Mouse (Mus musculus): ENCODE measurements around the gene Irx3. TPM values are rescaled to one million over a fixed set of nuclear protein-coding genes. Genes with fewer than 3 reads are reported as not detected.

Gene Irx3
- total RNA-seq, 2 experiments from 2014 or later, result 0.14 to 0.21 TPM

GRCm38 (mm10) chr8:91755062-91755461, 46.8 kb downstream of the Irx3 start:
- Histone ChIP-seq H3K4me3 (no peak overlapping the region), H3K27ac (no peak overlapping the region)
- DNase-seq (ENCODE audit: extremely low spot score in 1 of 2, low spot score in 2 of 2), result no peak
- TF ChIP-seq CTCF (IDR thresholded peaks at IDR 0.05), result no peak
- intact Hi-C loops (cut with DNase I), result no loop called here

DNA sequence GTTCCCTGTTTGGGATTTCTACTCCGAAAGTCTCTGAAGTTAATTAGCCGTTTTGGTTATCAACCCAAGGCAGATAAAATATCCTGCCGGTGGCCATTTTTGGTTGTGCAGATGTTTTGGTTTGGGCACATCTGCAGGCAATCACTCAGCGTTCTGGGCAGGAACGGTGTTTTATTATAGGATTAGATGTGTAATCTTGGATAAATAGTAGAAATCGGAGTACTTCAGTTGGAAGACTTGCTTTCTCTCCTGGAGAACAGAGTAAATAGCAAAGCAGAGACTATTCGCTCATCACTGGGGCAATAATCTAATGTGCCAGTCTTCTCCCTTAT, 51.1 kb downstream of the Irx3 start:
- intact Hi-C loops (cut with DNase I), result no loop called here
- Histone ChIP-seq H3K4me3 (no peak overlapping the region), H3K27ac (no peak overlapping the region)
- no peak for TF ChIP-seq CTCF (IDR thresholded peaks at IDR 0.05)
- no peak for DNase-seq (ENCODE audit: extremely low spot score in 1 of 2, low spot score in 2 of 2)

- TF ChIP-seq CTCF (IDR thresholded peaks at IDR 0.05), result no peak
- Histone ChIP-seq H3K4me3 (no peak overlapping the region), H3K27ac (no peak overlapping the region)
- DNase-seq (ENCODE audit: extremely low spot score in 1 of 2, low spot score in 2 of 2), result no peak
- intact Hi-C loops (cut with DNase I), result no loop called here
Measured at GRCm38 (mm10) chr8:91750096-91750793, 51.6 kb downstream of the Irx3 start.

DNA sequence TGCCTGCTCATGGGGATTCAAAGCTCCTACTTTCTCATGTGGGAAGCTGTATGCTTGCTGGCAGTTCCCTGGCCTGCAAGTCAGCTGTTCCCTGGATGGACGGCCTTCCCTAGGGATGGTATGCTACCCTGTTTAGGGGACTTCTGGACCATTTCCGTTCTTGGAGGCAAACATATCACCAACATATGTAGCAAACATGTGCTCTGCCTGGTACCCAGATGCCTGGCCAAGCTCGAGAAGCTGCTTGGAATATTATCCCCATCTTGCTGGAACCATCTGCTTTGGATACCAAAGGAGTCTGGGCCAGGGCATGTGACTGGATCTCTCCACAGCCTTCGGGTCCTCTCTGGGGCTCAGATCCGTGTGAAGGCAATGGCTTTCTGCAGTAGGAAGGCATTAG, 52.5 kb downstream of the Irx3 start:
- intact Hi-C loops (cut with DNase I), result no loop called here
- DNase-seq (ENCODE audit: extremely low spot score in 1 of 2, low spot score in 2 of 2), result no peak
- H3K27ac ChIP-seq, result no peak overlapping the region
- TF ChIP-seq CTCF (IDR thresholded peaks at IDR 0.05), result no peak
- no peak overlapping the region for H3K4me3 ChIP-seq
